Mouse (Mus musculus) liver, embryonic 13.5 days (tissue): Measurements from ENCODE around the gene Mrpl37. TPM values are rescaled to one million over a fixed set of nuclear protein-coding genes. Genes with fewer than 3 reads are reported as not detected.

Experiments used
- ATAC-seq: fragments of 200-750 bp; cut with Nextera tagmentation; 2 replicates; pipeline ENCODE4 v1.8.0; 2017; ENCODE audit warnings: low read depth, mild to moderate bottlenecking, moderate number of reproducible peaks, moderate library complexity
- DNase-seq: peaks from one replicate; pipeline ENCODE4 v3.0.0; 2022
- H3K27ac ChIP-seq: fragments of 300-500 bp; sonication (generic); 2 replicates; pipeline ENCODE4 v1.5.1; 2015; ENCODE audit warnings: moderate library complexity, mild to moderate bottlenecking, inconsistent platforms
- H3K27me3 ChIP-seq: fragments of 300-500 bp; sonication (generic); 2 replicates; pipeline ENCODE4 v1.6.1; 2015; ENCODE audit warnings: mild to moderate bottlenecking, inconsistent platforms
- H3K36me3 ChIP-seq: fragments of 300-500 bp; sonication (generic); 2 replicates; pipeline ENCODE4 v1.6.1; 2015; ENCODE audit warnings: mild to moderate bottlenecking, inconsistent platforms
- H3K4me1 ChIP-seq: fragments of 300-500 bp; sonication (generic); replicated peaks from 2 replicates; pipeline ENCODE4 v1.6.1; 2015; ENCODE audit warnings: inconsistent platforms
- H3K4me2 ChIP-seq: fragments of 300-500 bp; sonication (generic); 2 replicates; pipeline ENCODE4 v1.6.1; 2015; ENCODE audit warnings: inconsistent platforms, mild to moderate bottlenecking, moderate library complexity
- H3K4me3 ChIP-seq: fragments of 300-500 bp; sonication (generic); replicated peaks from 2 replicates; pipeline ENCODE4 v1.5.1; 2015; ENCODE audit warnings: mild to moderate bottlenecking, inconsistent platforms
- H3K9ac ChIP-seq: fragments of 300-500 bp; sonication (generic); 2 replicates; pipeline ENCODE4 v1.6.1; 2015; ENCODE audit warnings: mild to moderate bottlenecking, inconsistent platforms
- H3K9me3 ChIP-seq: fragments of 300-500 bp; sonication (generic); replicated peaks from 2 replicates; pipeline ENCODE4 v1.6.1; 2016; ENCODE audit warnings: inconsistent platforms
- WGBS: fragments of 180-500 bp; shearing (Covaris S2); methylation state at CpG from one replicate; pipeline ENCODE4 v1.1.7; 2015; ENCODE audit not compliant: insufficient replicate concordance; 5-methylcytosine and 5-hydroxymethylcytosine counted together
- polyA plus RNA-seq: library from polyadenylated mRNA; unstranded; fragments of >200 nt; fragmentation: Nextera tagmentation; extraction: Ambion mirVana; gene quantifications from 2 replicates; pipeline ENCODE4 v1.2.1, GENCODE M21; 2015

Gene Mrpl37
- polyA plus RNA-seq, 1 experiment from 2014 or later = 64.6 TPM

GRCm38 (mm10) chr4:107015971-107016511 lies 50.6 kb downstream of the Mrpl37 start:
- H3K27me3 ChIP-seq = no peaks in the 10 kb centered on the region
- H3K9ac ChIP-seq = no peak overlapping the region
- H3K4me2 ChIP-seq = no peak overlapping the region
- DNase-seq (no peak), ATAC-seq (no peak)
- peaks cover 47% of the 10 kb centered on the region for H3K36me3 ChIP-seq
- 81% methylated on average over 13 of the region's 13 CpGs for WGBS
- H3K27ac ChIP-seq = no peak overlapping the region; the same call in 1 of the 2 replicates
- peaks cover 57% of the 10 kb centered on the region for H3K4me1 ChIP-seq
- no peak overlapping the region for H3K4me3 ChIP-seq
- H3K9me3 ChIP-seq = no peaks in the 10 kb centered on the region

GRCm38 (mm10) chr4:107013817-107014260 lies 52.8 kb downstream of the Mrpl37 start:
- Histone ChIP-seq H3K9ac (no peak overlapping the region), H3K4me3 (no peak overlapping the region), H3K9me3 (no peaks in the 10 kb centered on the region), H3K27ac (no peak overlapping the region), H3K4me2 (no peak overlapping the region), H3K27me3 (no peaks in the 10 kb centered on the region), H3K36me3 (peaks cover 64% of the 10 kb centered on the region), H3K4me1 (peaks cover 54% of the 10 kb centered on the region)
- no peak for DNase-seq
- WGBS = 85% methylated on average over 9 of the region's 9 CpGs
- ATAC-seq = no peak

- H3K9ac ChIP-seq = no peak overlapping the region
- no peak overlapping the region for H3K4me3 ChIP-seq
- H3K4me1 ChIP-seq = peaks cover 54% of the 10 kb centered on the region
- H3K36me3 ChIP-seq = peaks cover 62% of the 10 kb centered on the region
- 82% methylated on average over 6 of the region's 6 CpGs for WGBS
- no peaks in the 10 kb centered on the region for H3K27me3 ChIP-seq
- no peak overlapping the region for H3K27ac ChIP-seq
- ATAC-seq (no peak), DNase-seq (no peak)
- no peak overlapping the region for H3K4me2 ChIP-seq
- no peaks in the 10 kb centered on the region for H3K9me3 ChIP-seq
Measured at GRCm38 (mm10) chr4:107013119-107013816, 53.4 kb downstream of the Mrpl37 start.

- H3K27me3 ChIP-seq = no peaks in the 10 kb centered on the region
- DNase-seq = no peak
- 86% methylated on average over 3 of the region's 3 CpGs for WGBS
- H3K9ac ChIP-seq = no peak overlapping the region
- H3K9me3 ChIP-seq = no peaks in the 10 kb centered on the region
- ATAC-seq = no peak
- no peak overlapping the region for H3K4me2 ChIP-seq
- peaks cover 61% of the 10 kb centered on the region for H3K4me1 ChIP-seq
- no peak overlapping the region for H3K27ac ChIP-seq
- no peak overlapping the region for H3K4me3 ChIP-seq
- peaks cover 62% of the 10 kb centered on the region for H3K36me3 ChIP-seq
Measured at GRCm38 (mm10) chr4:107012574-107012973, 54.1 kb downstream of the Mrpl37 start.

GRCm38 (mm10) chr4:107012005-107012478 lies 54.6 kb downstream of the Mrpl37 start:
- H3K36me3 ChIP-seq = peaks cover 62% of the 10 kb centered on the region
- H3K27me3 ChIP-seq = no peaks in the 10 kb centered on the region
- WGBS = 73% methylated on average over 13 of the region's 13 CpGs
- no peak overlapping the region for H3K27ac ChIP-seq
- no peak for ATAC-seq
- H3K4me1 ChIP-seq = peaks cover 66% of the 10 kb centered on the region
- H3K9me3 ChIP-seq = no peaks in the 10 kb centered on the region
- H3K4me3 ChIP-seq = no peak overlapping the region
- no peak for DNase-seq
- H3K4me2 ChIP-seq = no peak overlapping the region
- H3K9ac ChIP-seq = no peak overlapping the region

- DNase-seq (no peak), ATAC-seq (no peak)
- Histone ChIP-seq H3K9ac (no peak overlapping the region), H3K4me1 (peaks cover 68% of the 10 kb centered on the region), H3K27ac (no peak overlapping the region), H3K9me3 (no peaks in the 10 kb centered on the region), H3K4me3 (no peak overlapping the region), H3K36me3 (peaks cover 62% of the 10 kb centered on the region), H3K4me2 (no peak overlapping the region), H3K27me3 (no peaks in the 10 kb centered on the region)
- 64% methylated on average over 8 of the region's 8 CpGs for WGBS
Measured at GRCm38 (mm10) chr4:107011325-107012004, 55.2 kb downstream of the Mrpl37 start.

- no peak for DNase-seq
Measured at GRCm38 (mm10) chr4:107009548-107009947, 57.1 kb downstream of the Mrpl37 start.

GRCm38 (mm10) chr4:107008161-107008560 lies 58.5 kb downstream of the Mrpl37 start:
- H3K4me2 ChIP-seq = peak overlapping the region; percentile 66
- 38% methylated on average over 2 of the region's 2 CpGs for WGBS
- peak overlapping the region; percentile 63 for H3K9ac ChIP-seq
- DNase-seq (peak; percentile 65), ATAC-seq (peak; percentile 84)
- H3K27ac ChIP-seq = peak overlapping the region; percentile 87
- H3K4me1 ChIP-seq = peaks cover 86% of the 10 kb centered on the region
- H3K27me3 ChIP-seq = no peaks in the 10 kb centered on the region
- H3K4me3 ChIP-seq = peak overlapping the region; percentile 26
- peaks cover 38% of the 10 kb centered on the region for H3K36me3 ChIP-seq
- H3K9me3 ChIP-seq = no peaks in the 10 kb centered on the region

More at GRCm38 (mm10) chr4:107009548-107009947, 57.1 kb downstream of the Mrpl37 start:
- H3K4me1 ChIP-seq = peaks cover 80% of the 10 kb centered on the region
- no peaks in the 10 kb centered on the region for H3K27me3 ChIP-seq
- peak overlapping the region; percentile 54 for H3K27ac ChIP-seq
- H3K9ac ChIP-seq = peak overlapping the region; percentile 12; the same call in 1 of the 2 replicates
- H3K4me2 ChIP-seq = no peak overlapping the region
- no peaks in the 10 kb centered on the region for H3K9me3 ChIP-seq
- no peak overlapping the region for H3K4me3 ChIP-seq
- H3K36me3 ChIP-seq = peaks cover 46% of the 10 kb centered on the region
- no peak for ATAC-seq
- 96% methylated on average over 7 of the region's 7 CpGs for WGBS

- Histone ChIP-seq H3K9ac (peak overlapping the region; percentile 63), H3K4me3 (peak overlapping the region; percentile 10), H3K27me3 (no peaks in the 10 kb centered on the region), H3K9me3 (no peaks in the 10 kb centered on the region), H3K27ac (peak overlapping the region; percentile 87), H3K4me1 (peaks cover 87% of the 10 kb centered on the region), H3K36me3 (peaks cover 31% of the 10 kb centered on the region), H3K4me2 (peak overlapping the region; percentile 66)
- 33% methylated on average over 8 of the region's 8 CpGs for WGBS
- peak; percentile 54 for ATAC-seq
- no peak for DNase-seq
Measured at GRCm38 (mm10) chr4:107007359-107007758, 59.3 kb downstream of the Mrpl37 start.

- Histone ChIP-seq H3K9ac (peak overlapping the region; percentile 63), H3K4me2 (peak overlapping the region; percentile 66), H3K27ac (peak overlapping the region; percentile 87), H3K27me3 (no peaks in the 10 kb centered on the region), H3K36me3 (peaks cover 27% of the 10 kb centered on the region), H3K4me3 (peak overlapping the region; percentile 10), H3K4me1 (peaks cover 92% of the 10 kb centered on the region), H3K9me3 (no peaks in the 10 kb centered on the region)
- DNase-seq (peak; percentile 22), ATAC-seq (peak; percentile 62)
- 60% methylated on average over 6 of the region's 6 CpGs for WGBS
Measured at GRCm38 (mm10) chr4:107006807-107007206, 59.9 kb downstream of the Mrpl37 start.

GRCm38 (mm10) chr4:107006229-107006628 lies 60.4 kb downstream of the Mrpl37 start:
- 55% methylated on average over 4 of the region's 4 CpGs for WGBS
- H3K9ac ChIP-seq = 0 out of 2 replicates have a peak overlapping the region, but pooled peaks have one; percentile 18
- H3K36me3 ChIP-seq = peaks cover 22% of the 10 kb centered on the region
- no peak for ATAC-seq
- peak overlapping the region; percentile 87 for H3K27ac ChIP-seq
- no peak overlapping the region for H3K4me3 ChIP-seq
- peak overlapping the region; percentile 66 for H3K4me2 ChIP-seq
- H3K27me3 ChIP-seq = no peaks in the 10 kb centered on the region
- peaks cover 95% of the 10 kb centered on the region for H3K4me1 ChIP-seq
- no peak for DNase-seq
- H3K9me3 ChIP-seq = no peaks in the 10 kb centered on the region
